Comparison of ENCODE assay signal across 9 mouse cellular contexts in genomic region chr12:86999283-86999820, GRCm38 (mm10). TPM values are rescaled to one million over a fixed set of nuclear protein-coding genes. Genes with fewer than 3 reads are reported as not detected.
DNase-seq lines count a peak whose midpoint lies in the region; ATAC-seq and TF ChIP-seq lines count a peak whose summit lies in the region.
"Had no signal": no experiment of that assay in that cellular context is flagged by ENCODE, and none has a peak within 500 bp of the region (broad histone marks: within the 10 kb centered on the region; RNA-seq: fewer than 3 reads in every experiment).

No protein-coding gene starts in this region.

- peak; percentile 17; the same call in 1 of the 2 replicates for TF ChIP-seq CTCF in intestine, postnatal 0 days (IDR thresholded peaks at IDR 0.05; ENCODE audit: low read depth)
- peak; percentile 58 for TF ChIP-seq CTCF in ES-Bruce4 (IDR thresholded peaks at IDR 0.05; ENCODE audit: low read depth, low read length)
- TF ChIP-seq CTCF in heart, postnatal 0 days (IDR thresholded peaks at IDR 0.05; ENCODE audit: low read depth) = peak; percentile 41

- H3K27ac ChIP-seq in intestine, postnatal 0 days (ENCODE audit: low read depth, low read length) = no peak overlapping the region
- H3K27ac ChIP-seq in intestine, embryonic 15.5 days = no peak overlapping the region
- no peak overlapping the region for H3K27ac ChIP-seq in ES-Bruce4 (ENCODE audit: insufficient read depth, low read length)
- H3K27ac ChIP-seq in heart, postnatal 0 days (ENCODE audit: low read depth) = peak overlapping the region; percentile 89

- H3K9me3 ChIP-seq in intestine, postnatal 0 days (ENCODE audit: control insufficient read depth) = no peaks in the 10 kb centered on the region
- no peaks in the 10 kb centered on the region for H3K9me3 ChIP-seq in intestine, embryonic 15.5 days
- H3K9me3 ChIP-seq in ES-Bruce4 (replicated peaks; ENCODE audit: control insufficient read depth, insufficient read depth, low read length, poor library complexity, severe bottlenecking) = no peaks in the 10 kb centered on the region
- H3K9me3 ChIP-seq in heart, postnatal 0 days (replicated peaks; ENCODE audit: control insufficient read depth, low read length) = no peaks in the 10 kb centered on the region

- no peak for ATAC-seq in intestine, postnatal 0 days
- ATAC-seq in intestine, embryonic 15.5 days = no peak
- ATAC-seq in heart, postnatal 0 days (ENCODE audit: insufficient read depth, low read depth) = peak; percentile 88
- ATAC-seq in activated CD4-positive, CD25-positive, alpha-beta regulatory T cell, adult 4 months = no peak
- ATAC-seq in monocyte, adult 5-6 weeks (replicated peaks; ENCODE audit: insufficient number of reproducible peaks, low FRiP score, low TSS enrichment, poor library complexity, severe bottlenecking) = no peak

- no peak overlapping the region for H3K9ac ChIP-seq in intestine, postnatal 0 days (ENCODE audit: low read depth, low read length)
- no peak overlapping the region for H3K9ac ChIP-seq in intestine, embryonic 15.5 days
- H3K9ac ChIP-seq in ES-Bruce4 (ENCODE audit: low read depth, poor library complexity, severe bottlenecking) = no peak overlapping the region
- H3K9ac ChIP-seq in heart, postnatal 0 days (replicated peaks; ENCODE audit: low read depth, low read length) = no peak overlapping the region

- WGBS in intestine, postnatal 0 days = 57% methylated on average over 10 of the region's 10 CpGs
- WGBS in intestine, embryonic 15.5 days = 65% methylated on average over 10 of the region's 10 CpGs
- WGBS in heart, postnatal 0 days = 31% methylated on average over 10 of the region's 10 CpGs

- H3K4me2 ChIP-seq in intestine, postnatal 0 days (replicated peaks; ENCODE audit: low read depth) = no peak overlapping the region
- no peak overlapping the region for H3K4me2 ChIP-seq in intestine, embryonic 15.5 days (replicated peaks)
- H3K4me2 ChIP-seq in heart, postnatal 0 days (ENCODE audit: low read depth, low read length) = no peak overlapping the region

- H3K4me3 ChIP-seq in intestine, postnatal 0 days (ENCODE audit: low read depth, low read length) = no peak overlapping the region
- H3K4me3 ChIP-seq in intestine, embryonic 15.5 days (replicated peaks) = no peak overlapping the region
- H3K4me3 ChIP-seq in ES-Bruce4 (ENCODE audit: low read depth, low read length) = no peak overlapping the region
- no peak overlapping the region for H3K4me3 ChIP-seq in heart, postnatal 0 days (ENCODE audit: low read depth, low read length)

- no peak for TF ChIP-seq POLR2A in ES-Bruce4 (IDR thresholded peaks at IDR 0.05; ENCODE audit: insufficient read depth, low read length)

- H3K27me3 ChIP-seq in intestine, postnatal 0 days (replicated peaks; ENCODE audit: control insufficient read depth, insufficient read depth, low read length) = no peaks in the 10 kb centered on the region
- no peaks in the 10 kb centered on the region for H3K27me3 ChIP-seq in intestine, embryonic 15.5 days (replicated peaks)
- no peaks in the 10 kb centered on the region for H3K27me3 ChIP-seq in ES-Bruce4 (ENCODE audit: control insufficient read depth, insufficient read depth, low read length, poor library complexity, severe bottlenecking)
- H3K27me3 ChIP-seq in heart, postnatal 0 days (ENCODE audit: control insufficient read depth, insufficient read depth, low read length) = no peaks in the 10 kb centered on the region

- peak; percentile 66 for DNase-seq in R1 (ENCODE audit: low read depth, low spot score)
- DNase-seq in heart, postnatal 0 days (ENCODE audit: low spot score) = peak; percentile 89
- DNase-seq in neural tube, embryonic 10.5 days (ENCODE audit: extremely low spot score, low spot score) = no peak
- DNase-seq: kidney, adult 8-10 months had no signal

- no peaks in the 10 kb centered on the region for H3K4me1 ChIP-seq in intestine, postnatal 0 days (replicated peaks; ENCODE audit: control insufficient read depth, insufficient read depth, low read length)
- H3K4me1 ChIP-seq in intestine, embryonic 15.5 days (replicated peaks) = no peaks in the 10 kb centered on the region
- peaks cover 3% of the 10 kb centered on the region for H3K4me1 ChIP-seq in ES-Bruce4 (ENCODE audit: control insufficient read depth, insufficient read depth, low read length)
- peaks cover 9% of the 10 kb centered on the region for H3K4me1 ChIP-seq in heart, postnatal 0 days (ENCODE audit: control insufficient read depth, insufficient read depth)

- no peaks in the 10 kb centered on the region for H3K36me3 ChIP-seq in intestine, postnatal 0 days (ENCODE audit: control insufficient read depth, insufficient read depth)
- no peaks in the 10 kb centered on the region for H3K36me3 ChIP-seq in intestine, embryonic 15.5 days
- H3K36me3 ChIP-seq in ES-Bruce4 (ENCODE audit: control insufficient read depth, insufficient read depth, low read length, poor library complexity, severe bottlenecking) = no peaks in the 10 kb centered on the region
- no peaks in the 10 kb centered on the region for H3K36me3 ChIP-seq in heart, postnatal 0 days (replicated peaks; ENCODE audit: control insufficient read depth, insufficient read depth, low read length)

- no peak for TF ChIP-seq EP300 in ES-Bruce4 (IDR thresholded peaks at IDR 0.05; ENCODE audit: insufficient read depth, low read depth, low read length)
- peak; percentile 93 for TF ChIP-seq EP300 in heart, postnatal 0 days (IDR thresholded peaks at IDR 0.05; ENCODE audit: low read depth)

RNA-seq across cellular contexts. Expression of gene Zdhhc22, which starts 9.1 kb away (rescaled TPM):
- 0.46 and 0.55 TPM in 2 replicates for polyA plus RNA-seq in intestine, postnatal 0 days (2015; fragmentation: Nextera tagmentation; extraction: Ambion mirVana)
- 0.06 and 0.34 TPM in 2 replicates for polyA plus RNA-seq in intestine, embryonic 15.5 days (2015; fragmentation: Nextera tagmentation; extraction: Ambion mirVana)
- not detected in 2 replicates for polyA plus RNA-seq in ES-Bruce4 (2011; ENCODE audit: insufficient read depth, insufficient read length, low read depth, missing spikeins)
- total RNA-seq in heart, postnatal 0 days (2014; rRNA removed; ENCODE audit: low replicate concordance) = not detected in 2 replicates
- 0.05 TPM in 1 of 2 replicates, not detected in the other for polyA plus RNA-seq in heart, postnatal 0 days (2015; fragmentation: Nextera tagmentation; extraction: Ambion mirVana)
- under 1 TPM in 1 of 2 experiments, not detected in 1; 0.60 TPM for polyA plus RNA-seq in activated CD4-positive, CD25-positive, alpha-beta regulatory T cell, adult 4 months (2017; shearing (Covaris generic))
- total RNA-seq in monocyte, adult 5-6 weeks (2017) = 0.38 TPM in 1 of 3 replicates, not detected in the others

RNA-seq across cellular contexts. Expression of gene Tmem63c, which starts 21.8 kb away (rescaled TPM):
- 0.52 and 0.71 TPM in 2 replicates for polyA plus RNA-seq in intestine, postnatal 0 days (2015; fragmentation: Nextera tagmentation; extraction: Ambion mirVana)
- polyA plus RNA-seq in intestine, embryonic 15.5 days (2015; fragmentation: Nextera tagmentation; extraction: Ambion mirVana) = 0.44 and 0.63 TPM in 2 replicates
- polyA plus RNA-seq in ES-Bruce4 (2011; ENCODE audit: insufficient read depth, insufficient read length, low read depth, missing spikeins) = 0.99 and 1.1 TPM in 2 replicates
- total RNA-seq in heart, postnatal 0 days (2014; rRNA removed; ENCODE audit: low replicate concordance) = not detected in 2 replicates
- polyA plus RNA-seq in heart, postnatal 0 days (2015; fragmentation: Nextera tagmentation; extraction: Ambion mirVana) = not detected in 2 replicates
- polyA plus RNA-seq in activated CD4-positive, CD25-positive, alpha-beta regulatory T cell, adult 4 months (2017; shearing (Covaris generic)) = under 1 TPM in 1 of 2 experiments, not detected in 1; 0.40 TPM
- total RNA-seq in monocyte, adult 5-6 weeks (2017) = not detected in 3 replicates

RNA-seq across cellular contexts. Expression of gene Cipc, which starts 52.5 kb away (rescaled TPM):
- polyA plus RNA-seq in intestine, postnatal 0 days (2015; fragmentation: Nextera tagmentation; extraction: Ambion mirVana) = 3.2 and 3.8 TPM in 2 replicates
- polyA plus RNA-seq in intestine, embryonic 15.5 days (2015; fragmentation: Nextera tagmentation; extraction: Ambion mirVana) = 10.6 TPM in 2 replicates
- 21.2 and 23.5 TPM in 2 replicates for polyA plus RNA-seq in ES-Bruce4 (2011; ENCODE audit: insufficient read depth, insufficient read length, low read depth, missing spikeins)
- 26.2 and 41.6 TPM in 2 replicates for total RNA-seq in heart, postnatal 0 days (2014; rRNA removed; ENCODE audit: low replicate concordance)
- polyA plus RNA-seq in heart, postnatal 0 days (2015; fragmentation: Nextera tagmentation; extraction: Ambion mirVana) = 18.7 and 20.9 TPM in 2 replicates
- polyA plus RNA-seq in activated CD4-positive, CD25-positive, alpha-beta regulatory T cell, adult 4 months (2017; shearing (Covaris generic)) = 10 to 100 TPM; 19.8 to 20.1 TPM
- 25.1 to 34.7 TPM (median 25.9 TPM) in 3 replicates for total RNA-seq in monocyte, adult 5-6 weeks (2017)
